Mouse (Mus musculus): Measurements from ENCODE around the gene Rnf224.
"Not testable (repeated sequence)": the region's sequence is repeated elsewhere in the genome, so short reads cannot be mapped to it uniquely, and the experiment has no call there.

Rnf224 gene

DNA sequence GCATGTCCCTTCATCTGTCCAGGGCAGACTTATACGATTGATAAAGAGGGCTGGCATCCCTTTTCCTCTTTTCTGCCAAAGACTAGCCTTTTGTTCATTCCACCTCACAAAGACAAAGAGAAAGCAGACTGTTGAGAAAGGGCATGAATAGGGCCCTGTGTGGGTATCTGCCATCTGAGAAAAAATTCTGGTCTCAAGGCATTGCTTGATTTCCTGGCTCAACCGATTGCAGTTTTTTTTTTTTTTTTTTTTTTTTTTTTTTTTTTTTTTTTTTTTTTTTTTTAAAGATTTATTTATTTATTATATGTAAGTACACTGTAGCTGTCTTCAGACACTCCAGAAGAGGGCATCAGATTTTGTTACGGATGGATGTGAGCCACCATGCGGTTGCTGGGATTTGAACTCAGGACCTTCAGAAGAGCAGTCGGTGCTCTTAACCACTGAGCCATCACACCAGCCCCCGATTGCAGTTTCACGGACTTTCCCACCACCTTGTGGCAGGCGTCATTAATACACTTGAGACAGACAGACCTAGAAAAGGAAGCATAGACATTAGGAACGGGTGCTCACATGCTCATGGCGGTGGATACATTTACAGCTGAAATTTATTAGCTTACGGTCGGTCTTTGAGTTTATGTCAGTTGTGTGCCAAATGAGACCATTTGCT is 20.0 kb upstream of the Rnf224 start:
- DNase-seq (ENCODE audit: low spot score in 2 of 2), result not testable (repeated sequence)

DNA sequence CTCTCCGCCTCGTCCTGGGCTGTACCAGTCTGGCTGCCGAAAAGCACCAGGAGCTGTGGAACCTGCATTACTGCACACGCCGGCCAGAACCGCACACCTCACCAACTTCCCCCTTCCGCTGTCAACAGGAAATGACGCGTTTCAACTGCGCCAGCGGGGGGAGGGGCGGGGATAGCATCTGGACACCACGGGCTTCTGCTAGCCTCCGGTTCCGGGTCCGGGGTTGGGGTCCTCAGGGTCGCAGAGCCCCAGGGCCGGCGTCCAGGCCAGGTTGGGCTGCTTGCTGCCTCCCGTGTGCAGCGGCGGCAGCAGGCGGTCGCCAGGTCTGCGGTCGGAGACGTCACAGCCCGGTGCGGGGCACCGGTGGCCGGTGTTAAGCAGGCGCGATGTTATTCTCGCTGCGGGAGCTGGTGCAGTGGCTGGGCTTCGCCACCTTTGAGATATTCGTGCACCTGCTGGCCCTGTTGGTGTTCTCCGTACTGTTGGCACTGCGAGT is 18.7 kb upstream of the Rnf224 start, which contains the start of gene Tmem203:
Gene Tmem203, plus strand, starts transcription at position 156 of the 496 bp plus-strand sequence.
- peak; percentile 88 to 89 for DNase-seq (ENCODE audit: low spot score in 2 of 2)

DNA sequence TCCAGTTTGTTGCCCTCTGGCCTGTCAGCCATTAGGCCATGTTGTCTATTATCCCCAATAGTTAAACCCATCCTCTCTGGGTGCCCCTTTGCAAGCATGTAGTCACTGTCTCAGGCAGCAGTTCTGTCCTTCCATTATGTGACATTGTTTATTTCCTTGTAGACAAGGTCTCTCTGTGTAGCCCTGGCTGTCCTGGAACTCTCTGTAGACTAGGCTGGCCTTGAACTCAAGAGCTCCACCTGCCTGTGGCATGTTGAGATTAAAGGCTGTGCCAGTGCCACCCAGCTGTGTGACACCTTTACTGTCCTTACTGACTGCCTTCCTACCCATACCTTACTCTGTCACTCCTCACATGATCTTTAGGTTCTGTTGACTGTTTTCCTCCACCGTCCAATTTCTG is 15.7 kb upstream of the Rnf224 start:
- no peak for DNase-seq (ENCODE audit: low spot score in 2 of 2)

DNA sequence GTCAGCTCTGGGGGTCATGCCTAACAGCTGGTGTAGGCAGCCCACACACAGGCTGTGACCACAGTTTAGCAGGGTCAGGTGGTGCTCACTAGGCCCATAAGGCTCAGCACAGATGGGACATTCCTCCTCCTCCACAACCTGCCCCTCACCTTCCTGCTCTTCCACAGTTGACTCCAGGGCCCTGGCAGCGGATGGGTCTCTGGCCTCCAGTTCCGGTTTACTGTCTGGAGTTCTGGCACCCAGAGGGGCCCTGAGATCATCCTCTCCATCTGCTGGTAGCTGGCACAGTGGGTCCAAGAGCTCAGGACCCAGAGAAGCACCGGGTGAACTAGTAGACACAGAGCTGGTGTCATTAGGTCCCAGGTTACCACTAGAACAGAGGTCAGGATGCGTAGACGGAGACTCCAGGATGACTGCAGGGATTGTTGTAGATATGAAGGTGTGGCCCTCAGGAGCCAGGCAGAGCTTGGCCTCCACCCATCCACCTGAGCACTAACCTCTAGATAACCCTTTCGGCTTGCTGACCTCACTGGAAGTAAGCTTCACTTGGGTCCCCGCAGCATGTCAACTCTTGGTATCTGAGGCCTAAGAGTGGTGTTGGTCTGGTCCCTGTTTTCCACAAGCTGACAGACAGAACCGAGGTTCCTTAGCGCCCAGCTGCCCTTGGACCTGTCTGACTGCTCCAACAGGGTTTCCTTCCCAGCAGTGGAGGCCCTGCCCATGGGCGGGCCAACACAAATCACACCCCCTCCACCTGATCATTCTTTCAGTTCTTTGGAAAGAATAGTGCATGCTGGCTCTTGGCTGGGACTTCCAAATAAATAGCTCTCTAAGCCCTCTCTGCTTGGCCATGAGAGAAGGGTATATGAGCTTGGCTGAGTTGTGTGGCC is 9.8 kb upstream of the Rnf224 start, which contains the start of gene AL732309.1:
Gene AL732309.1, minus strand, starts transcription at position 681 of the 890 bp plus-strand sequence.
- no peak for DNase-seq (ENCODE audit: low spot score in 2 of 2)

DNA sequence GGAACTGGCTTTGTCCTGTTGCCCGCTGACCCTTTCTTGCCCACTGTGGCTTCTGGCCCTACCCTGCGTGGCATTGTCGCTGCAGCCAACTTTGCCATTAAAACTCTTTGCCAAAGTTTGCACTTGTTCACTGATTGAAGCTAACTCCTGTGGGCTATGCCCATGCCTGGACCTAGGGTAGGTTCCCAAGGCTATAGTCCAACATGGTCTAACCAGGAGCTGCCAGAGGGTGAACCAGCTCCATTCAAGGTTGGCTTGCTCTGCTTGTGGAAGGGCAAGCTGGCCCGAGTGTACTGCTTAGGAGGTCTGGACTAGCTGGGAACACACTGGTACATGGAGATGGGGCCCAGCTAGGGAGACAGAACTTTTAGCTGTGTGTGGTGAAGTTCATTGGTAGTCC is 7.6 kb upstream of the Rnf224 start:
- DNase-seq (ENCODE audit: low spot score in 2 of 2), result no peak

DNA sequence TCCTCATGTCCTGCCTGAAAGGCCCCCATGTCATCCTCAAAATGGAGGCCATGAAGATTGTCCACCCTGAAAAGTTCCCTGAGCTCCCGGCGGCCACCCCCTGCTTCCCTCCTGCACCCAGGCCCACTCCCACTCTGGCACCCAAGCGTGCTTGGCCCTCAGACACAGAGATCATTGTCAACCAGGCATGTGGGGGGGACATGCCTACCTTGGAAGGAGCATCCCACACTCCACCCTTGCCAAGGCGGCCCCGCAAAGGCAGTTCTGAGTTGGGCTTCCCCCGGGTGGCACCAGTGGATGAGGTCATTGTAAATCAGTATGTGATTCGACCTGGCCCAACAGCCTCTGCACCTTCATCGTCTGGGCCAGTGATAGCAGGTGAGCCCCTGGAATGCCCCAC is 6.8 kb upstream of the Rnf224 start:
- DNase-seq (ENCODE audit: low spot score in 2 of 2), result no peak

DNA sequence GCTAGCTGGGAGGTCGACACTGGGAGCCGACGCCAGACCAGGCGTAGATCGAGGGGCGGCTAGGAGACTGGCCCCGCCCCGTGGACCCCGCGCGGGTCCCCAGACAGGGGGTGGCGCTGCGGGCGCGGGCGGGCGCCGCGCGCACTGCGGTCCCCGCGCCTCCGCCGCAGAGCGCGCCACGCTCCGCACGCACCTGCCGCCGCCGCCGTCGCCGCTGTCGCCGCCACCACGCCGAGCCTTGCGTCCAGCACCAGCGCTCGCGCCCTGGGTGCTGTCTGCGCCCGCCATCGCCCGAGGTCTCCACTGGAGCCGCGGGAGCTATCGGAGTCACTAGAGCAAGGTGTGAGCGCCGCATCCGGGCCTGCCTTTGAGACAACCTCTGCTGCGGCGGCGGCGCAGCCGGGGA is 5.5 kb upstream of the Rnf224 start, which contains the start of the genes Rnf208 and Cysrt1:
Gene Rnf208, plus strand, starts transcription at position 155 of the 406 bp plus-strand sequence.
Gene Cysrt1, minus strand, starts transcription at position 352 of the 406 bp plus-strand sequence.
- no peak for DNase-seq (ENCODE audit: low spot score in 2 of 2)

DNA sequence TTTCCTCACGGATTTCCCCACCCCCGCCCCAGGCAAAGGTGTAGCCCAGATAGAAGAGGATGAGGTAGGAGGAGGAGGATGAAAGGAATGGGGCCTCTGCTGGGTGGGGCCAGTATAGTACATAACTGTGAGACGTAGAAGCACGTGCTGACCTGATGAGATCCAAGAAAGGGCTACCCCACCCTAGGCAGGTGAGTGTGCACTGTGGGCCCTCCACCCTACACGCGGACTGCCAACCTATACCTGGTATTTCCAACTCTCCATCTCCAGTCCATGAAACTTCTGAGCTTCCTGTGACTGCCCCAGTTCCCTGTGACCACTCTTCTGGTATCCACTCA is 4.8 kb upstream of the Rnf224 start:
- DNase-seq (ENCODE audit: low spot score in 2 of 2), result no peak

DNA sequence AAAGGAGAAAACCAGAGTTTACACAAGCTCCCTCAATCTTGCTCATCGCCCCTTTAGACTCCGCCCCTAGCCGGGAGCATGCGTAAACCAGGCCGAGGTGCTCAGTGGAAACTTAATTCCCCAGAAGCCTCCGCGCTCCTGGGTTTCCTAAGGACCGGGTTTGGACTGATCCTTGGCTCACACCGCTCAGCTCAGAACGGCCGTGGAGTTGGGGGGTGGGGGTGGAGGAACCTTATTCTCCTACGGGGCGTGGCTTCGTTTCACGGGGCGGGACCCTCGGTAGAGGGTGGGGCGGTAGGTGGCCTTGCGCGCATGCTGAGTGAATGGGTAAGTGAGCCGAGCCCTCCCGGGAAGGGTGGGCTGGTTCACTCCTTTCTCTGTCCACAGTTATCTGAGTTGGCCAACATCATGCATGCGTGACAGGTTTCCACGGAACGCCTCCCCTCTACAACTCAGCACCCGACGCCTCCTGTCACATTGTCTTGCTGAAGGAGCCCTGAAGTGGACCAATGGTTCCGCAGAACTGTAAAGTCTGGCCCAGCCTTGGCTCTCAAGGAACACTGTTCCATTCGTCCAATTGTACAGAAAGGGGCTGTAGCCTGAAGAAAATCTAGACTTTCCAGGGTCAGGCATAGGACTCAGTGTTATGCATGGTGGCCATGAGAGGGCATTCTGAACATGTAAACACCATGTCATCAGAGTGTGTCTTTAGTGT is 4.3 kb upstream of the Rnf224 start:
- peak; percentile 71 to 73 for DNase-seq (ENCODE audit: low spot score in 2 of 2)

DNA sequence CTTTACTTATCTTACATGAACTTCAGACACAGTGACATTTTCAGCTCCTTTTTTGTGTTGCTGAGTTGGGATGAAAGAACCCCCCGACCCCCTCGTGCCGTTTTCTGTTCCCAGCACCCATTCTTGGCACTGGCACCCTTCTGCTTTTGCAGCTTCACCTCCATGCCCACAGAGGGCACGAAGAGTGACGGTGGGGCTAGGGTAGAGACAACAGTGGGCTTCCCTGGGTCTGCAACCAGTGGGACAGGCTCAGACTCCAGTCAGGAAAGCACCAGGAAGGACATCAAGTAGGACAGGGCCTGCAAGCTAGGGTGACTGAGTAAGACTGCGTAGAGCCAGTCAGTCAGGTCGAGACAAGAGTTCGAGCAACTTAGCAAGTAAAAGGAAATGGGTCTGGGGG is 3.7 kb upstream of the Rnf224 start:
- no peak for DNase-seq (ENCODE audit: low spot score in 2 of 2)

DNA sequence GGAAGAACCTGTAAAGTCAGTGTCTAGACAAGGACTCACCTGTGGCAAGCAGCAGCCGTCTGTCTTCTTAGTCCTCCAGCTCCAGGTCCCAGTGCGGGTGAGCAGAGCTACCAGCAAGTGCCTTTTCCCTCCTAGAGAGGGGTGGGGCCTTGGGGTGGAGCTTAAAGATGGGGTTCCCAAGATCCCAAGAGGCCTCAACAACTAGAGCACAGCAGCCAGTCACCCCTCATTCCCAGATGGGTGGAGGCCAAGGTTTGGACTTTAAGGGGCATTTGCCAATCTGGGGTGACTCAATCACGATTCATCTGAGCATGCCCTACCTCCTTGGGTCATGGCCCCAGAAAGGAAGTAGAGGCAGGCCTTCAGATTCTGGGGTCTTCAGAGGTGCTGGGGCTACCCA is 3.2 kb upstream of the Rnf224 start:
- no peak for DNase-seq (ENCODE audit: low spot score in 2 of 2)

DNA sequence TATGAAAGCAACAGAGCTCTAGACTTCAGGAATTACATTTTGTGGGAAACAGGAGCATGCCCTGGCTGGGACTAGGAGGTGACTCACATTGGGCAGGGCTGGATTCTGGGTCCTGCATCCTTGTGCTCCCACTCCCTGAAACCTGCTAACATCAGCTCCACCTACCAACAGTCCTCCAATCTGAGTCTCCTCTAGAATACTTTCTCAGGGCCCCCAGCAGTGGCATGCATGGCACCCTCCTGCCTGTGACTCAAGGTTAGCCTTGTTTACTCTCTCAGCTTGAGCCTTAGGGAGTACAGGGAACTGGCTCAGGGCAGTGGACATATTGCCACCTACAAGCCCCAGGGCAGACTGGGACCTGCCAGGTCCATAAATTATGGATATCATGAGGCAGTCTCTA is 1.5 kb upstream of the Rnf224 start:
- DNase-seq (ENCODE audit: low spot score in 2 of 2), result no peak

DNA sequence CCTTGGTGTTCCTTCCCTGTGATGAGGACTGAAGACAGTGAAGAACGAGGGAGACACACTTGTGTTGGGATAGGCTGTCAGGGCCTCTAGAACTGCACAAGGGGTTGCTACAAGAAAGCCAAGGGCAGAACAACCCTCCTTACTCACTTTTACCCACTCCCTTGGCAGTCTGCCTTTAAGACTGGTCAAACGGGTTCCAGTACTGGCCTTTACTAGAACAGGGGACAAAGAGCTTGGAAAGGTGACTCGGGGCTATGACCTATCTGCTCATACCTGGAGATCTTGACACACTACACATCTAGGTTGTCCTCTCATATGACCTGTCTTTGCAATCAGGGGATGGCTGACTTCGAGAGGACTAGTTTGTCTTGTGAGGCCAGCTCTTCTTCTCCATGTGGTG is 935 bp upstream of the Rnf224 start:
- DNase-seq (ENCODE audit: low spot score in 2 of 2), result no peak

DNA sequence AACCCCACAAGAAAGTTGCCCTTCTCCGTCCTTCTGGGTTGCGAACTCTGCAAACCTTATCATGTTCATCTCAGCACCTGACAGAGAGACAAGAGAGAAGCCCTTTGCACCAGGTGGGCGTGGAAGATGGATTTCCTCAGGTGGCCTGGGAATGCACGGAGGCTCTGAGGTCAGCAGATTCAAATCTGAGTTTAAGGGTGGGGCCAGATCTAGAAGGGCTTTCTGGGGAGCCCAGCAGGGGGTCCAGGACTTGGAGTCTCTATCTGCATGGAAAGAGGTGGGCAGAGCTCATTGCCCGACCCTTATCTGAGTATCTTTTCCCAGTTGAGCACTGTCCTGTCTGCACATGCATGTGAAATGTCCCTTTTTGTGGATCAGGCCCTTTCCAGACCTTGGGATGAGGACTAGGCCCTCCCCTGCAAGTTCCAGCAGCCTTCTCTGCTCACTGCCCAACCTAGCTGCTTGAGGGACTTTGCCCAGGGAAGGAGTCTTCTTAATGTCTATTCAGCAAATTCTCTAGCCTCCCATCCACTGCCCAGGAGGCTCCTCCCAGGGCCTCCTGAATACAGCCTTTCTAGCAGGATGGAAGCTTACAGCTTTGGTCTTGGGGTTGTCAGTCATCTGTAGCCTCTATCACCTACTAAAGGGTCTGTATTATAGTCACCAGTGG is 1.9 kb downstream of the Rnf224 start:
- DNase-seq (ENCODE audit: low spot score in 2 of 2), result no peak

DNA sequence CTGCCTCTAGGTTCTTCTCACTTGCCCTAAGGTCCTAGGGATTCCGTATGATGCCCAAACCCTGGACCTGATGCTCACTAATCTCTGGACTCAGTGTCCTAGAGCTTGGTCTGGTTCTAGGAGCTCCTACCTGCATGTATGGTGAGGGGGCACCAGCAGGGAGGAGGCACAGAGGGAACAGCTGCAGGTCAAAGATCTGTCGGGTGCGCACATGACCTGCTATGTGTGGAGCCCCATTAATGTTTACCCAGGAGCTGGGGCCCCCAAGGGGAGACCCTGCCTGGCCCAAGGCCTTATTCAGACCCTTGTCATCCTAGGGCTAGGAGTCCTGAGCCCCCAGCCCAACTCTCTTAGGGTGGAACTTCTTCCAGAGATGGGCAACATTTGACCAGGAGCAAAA is 2.5 kb downstream of the Rnf224 start, which contains the start of gene Slc34a3:
Gene Slc34a3, minus strand, starts transcription at position 315 of the 400 bp plus-strand sequence.
- no peak for DNase-seq (ENCODE audit: low spot score in 2 of 2)

DNA sequence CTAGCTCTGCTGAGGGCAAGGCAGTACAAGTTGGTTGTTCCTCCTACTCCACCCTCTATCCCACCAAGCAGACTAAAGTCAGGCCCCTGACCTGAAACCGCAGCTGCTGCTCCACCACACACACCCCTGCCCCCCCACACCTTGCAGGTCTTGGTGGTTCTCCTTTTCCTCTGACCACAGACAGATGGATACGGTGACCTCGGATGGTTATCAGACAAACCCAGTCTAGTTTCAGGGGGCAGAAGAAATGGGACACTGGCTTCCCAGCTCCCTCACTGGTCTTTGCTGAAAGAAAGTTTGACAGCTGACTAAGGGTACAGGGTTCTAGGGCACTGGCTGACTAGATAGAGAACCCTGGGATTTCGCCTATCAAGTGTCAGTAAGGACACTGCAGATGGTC is 3.2 kb downstream of the Rnf224 start:
- no peak for DNase-seq (ENCODE audit: low spot score in 2 of 2)

DNA sequence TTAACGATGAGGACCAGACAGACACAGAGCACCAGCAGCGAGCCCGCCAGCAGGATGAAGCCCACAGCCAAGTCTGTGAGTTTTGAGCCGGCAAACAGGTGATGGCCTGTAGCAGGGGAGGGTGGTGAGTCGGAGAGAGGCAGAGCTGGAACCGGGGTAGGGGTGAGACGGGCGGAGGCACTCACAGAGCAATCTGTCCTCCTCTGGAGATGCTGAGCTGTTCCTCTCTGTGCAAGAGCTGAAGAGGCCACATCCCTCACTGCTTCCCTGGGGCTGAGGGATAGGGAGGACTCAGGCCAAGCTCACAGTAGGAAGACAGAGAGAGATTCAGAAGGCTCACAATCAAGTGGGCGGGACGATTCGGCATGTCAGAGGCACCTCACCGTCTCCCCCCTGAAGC is 5.5 kb downstream of the Rnf224 start:
- no peak for DNase-seq (ENCODE audit: low spot score in 2 of 2)

DNA sequence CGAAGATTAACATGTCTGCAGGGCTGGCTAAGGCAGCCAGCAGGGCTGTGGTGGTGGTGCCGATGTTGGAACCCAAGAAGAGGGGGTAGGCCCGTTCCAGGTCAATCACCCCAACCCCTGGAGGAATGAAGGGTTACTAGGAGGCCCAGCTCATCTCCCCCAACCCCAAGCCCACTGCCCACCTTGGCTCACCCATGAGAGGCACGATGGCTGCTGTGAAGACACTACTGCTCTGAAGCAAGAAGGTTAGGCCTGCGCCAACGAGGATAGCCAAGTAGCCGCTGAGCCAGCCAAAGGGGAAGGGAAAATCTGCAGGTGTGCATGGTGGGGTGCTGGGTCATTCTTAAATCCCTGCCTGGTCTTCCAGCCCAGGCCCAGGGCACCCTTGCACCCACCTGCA is 6.0 kb downstream of the Rnf224 start:
- no peak for DNase-seq (ENCODE audit: low spot score in 2 of 2)

DNA sequence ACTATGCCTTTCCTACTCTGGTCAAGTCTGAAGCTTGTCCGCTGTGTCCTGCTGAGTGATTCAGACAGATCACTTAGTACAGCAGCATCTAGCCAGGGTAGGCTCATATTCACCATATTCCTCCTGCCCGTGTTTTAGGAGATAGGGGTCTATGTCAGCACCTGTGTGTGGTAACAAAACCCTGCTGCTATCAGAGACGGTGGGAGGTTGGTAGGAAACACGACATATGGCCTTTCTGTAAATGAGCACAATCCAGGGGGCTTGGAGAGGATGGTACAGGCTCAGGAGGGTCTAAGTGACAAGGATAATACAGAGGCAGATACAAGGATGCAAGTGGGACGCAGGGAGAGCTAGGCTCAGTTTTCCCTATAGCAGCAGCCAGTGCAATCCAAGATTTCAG is 7.0 kb downstream of the Rnf224 start:
- DNase-seq (ENCODE audit: low spot score in 2 of 2), result no peak

DNA sequence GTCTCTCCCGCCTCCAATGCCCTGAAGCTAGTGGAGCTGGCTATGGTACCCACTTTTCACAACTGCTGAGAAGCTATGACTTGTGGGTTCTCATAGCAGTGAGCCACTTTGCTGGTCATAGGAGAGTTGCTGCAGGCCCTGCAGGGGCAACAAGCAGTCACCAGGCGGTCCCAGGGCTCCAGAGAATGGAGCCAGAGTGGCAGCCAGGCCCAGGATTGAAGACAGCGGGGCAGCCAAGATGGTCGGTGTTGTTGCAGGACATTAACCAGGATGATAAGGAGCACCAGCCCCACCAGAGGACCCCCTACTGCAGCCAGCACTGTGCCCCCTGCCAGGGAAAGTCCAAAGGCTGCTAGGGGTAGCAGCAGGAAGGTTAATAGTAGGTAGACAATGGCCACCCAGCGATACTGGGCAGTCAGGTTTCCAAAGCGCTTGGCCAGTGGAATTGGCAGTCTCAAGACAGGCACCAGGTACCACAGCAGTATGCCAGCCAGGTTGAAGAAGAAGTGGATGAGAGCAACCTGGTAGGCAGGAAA is 7.5 kb downstream of the Rnf224 start:
- DNase-seq (ENCODE audit: low spot score in 2 of 2), result no peak

DNA sequence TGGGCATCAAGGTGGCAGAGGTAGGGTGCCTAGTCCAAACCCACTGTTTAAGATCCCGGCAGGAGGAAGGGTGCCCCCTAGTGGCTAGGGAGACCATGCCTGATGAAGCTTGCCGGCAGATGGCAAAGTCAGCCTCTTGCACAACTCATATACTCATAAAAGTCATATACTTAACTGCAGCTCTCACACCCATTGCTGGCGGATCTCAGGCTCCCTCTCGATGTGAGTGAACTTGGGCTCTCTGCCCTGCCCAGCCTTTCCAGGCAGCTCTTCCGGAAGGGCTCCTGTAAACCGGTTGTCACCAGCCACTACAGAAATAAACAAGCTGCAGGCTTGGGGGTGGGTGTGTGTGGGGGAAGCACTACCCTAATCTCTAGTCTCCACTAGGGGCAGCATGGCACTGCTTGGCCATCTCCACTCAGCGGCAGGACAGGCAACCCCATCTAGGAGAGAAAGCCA is 8.1 kb downstream of the Rnf224 start:
- peak; percentile 75 to 85 for DNase-seq (ENCODE audit: low spot score in 2 of 2)
